Mouse (Mus musculus): ENCODE results near the gene Dusp28. TPM values are rescaled to one million over a fixed set of nuclear protein-coding genes. Genes with fewer than 3 reads are reported as not detected.
A peak's percentile ranks its signal among the peaks of the same experiment; 100 is the strongest.

Gene Dusp28
- polyA plus RNA-seq, 1 experiment from 2014 or later = 1.2 TPM

DNA sequence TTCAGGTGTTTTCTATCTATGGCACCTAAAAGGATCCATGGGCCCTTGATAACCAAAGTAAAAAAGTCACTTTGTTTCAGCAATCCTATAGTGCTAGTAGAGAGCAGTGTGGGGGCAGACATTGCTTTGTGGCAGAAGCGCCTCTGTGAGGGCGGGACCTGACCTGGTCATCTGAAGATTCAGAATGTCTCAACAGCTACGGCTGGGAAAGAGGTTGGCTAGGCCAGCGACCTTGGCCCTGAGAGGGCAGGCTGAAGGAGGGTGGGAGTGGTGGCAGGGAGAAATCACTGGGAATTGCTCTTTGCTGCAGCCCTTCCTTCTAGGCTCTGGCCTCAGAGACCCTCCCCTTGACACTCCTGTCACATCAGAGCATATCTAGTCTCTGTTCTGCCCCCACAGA is 7.5 kb downstream of the Dusp28 start:
- 93% methylated on average over 4 of the region's 4 CpGs for WGBS (ENCODE audit: missing documents)
- Histone ChIP-seq H3K4me3 (ENCODE audit: inconsistent target) (no peak overlapping the region), H3K79me2 (ENCODE audit: inconsistent target) (peaks cover 49% of the 10 kb centered on the region), H3K27ac (no peak overlapping the region), H3K36me3 (ENCODE audit: inconsistent target) (peaks cover 55% of the 10 kb centered on the region)

- Histone ChIP-seq H3K27ac (no peak overlapping the region), H3K4me3 (ENCODE audit: inconsistent target) (no peak overlapping the region), H3K79me2 (ENCODE audit: inconsistent target) (peaks cover 41% of the 10 kb centered on the region), H3K36me3 (ENCODE audit: inconsistent target) (peaks cover 59% of the 10 kb centered on the region)
- WGBS (ENCODE audit: missing documents) = 96% methylated on average over 11 of the region's 11 CpGs
Observed at GRCm38 (mm10) chr1:92914993-92915392, 8.2 kb downstream of the Dusp28 start.

DNA sequence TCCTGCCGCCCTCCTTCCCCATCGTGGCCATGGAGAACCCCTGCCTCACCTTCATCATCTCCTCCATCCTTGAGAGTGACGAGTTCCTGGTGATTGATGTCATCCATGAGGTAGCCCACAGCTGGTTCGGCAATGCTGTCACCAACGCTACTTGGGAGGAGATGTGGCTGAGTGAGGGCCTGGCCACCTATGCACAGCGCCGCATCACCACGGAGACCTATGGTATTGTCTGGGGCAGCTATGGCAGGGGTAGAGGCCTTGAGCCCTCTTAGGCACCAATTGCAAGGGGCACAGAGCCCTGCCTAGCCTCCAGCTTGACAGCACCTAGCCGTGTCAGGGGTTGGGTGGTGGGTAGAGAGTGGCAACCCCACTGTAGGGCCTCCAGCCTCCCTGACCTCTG is 9.9 kb downstream of the Dusp28 start:
- WGBS (ENCODE audit: missing documents) = 92% methylated on average over 9 of the region's 9 CpGs
- Histone ChIP-seq H3K27ac (no peak overlapping the region), H3K79me2 (ENCODE audit: inconsistent target) (peaks cover 31% of the 10 kb centered on the region), H3K36me3 (ENCODE audit: inconsistent target) (peaks cover 62% of the 10 kb centered on the region), H3K4me3 (ENCODE audit: inconsistent target) (no peak overlapping the region)

GRCm38 (mm10) chr1:92919151-92919550 is 12.4 kb downstream of the Dusp28 start:
- H3K27ac ChIP-seq = no peak overlapping the region
- H3K4me3 ChIP-seq (ENCODE audit: inconsistent target) = no peak overlapping the region
- WGBS (ENCODE audit: missing documents) = 97% methylated on average over 9 of the region's 11 CpGs
- H3K79me2 ChIP-seq (ENCODE audit: inconsistent target) = peaks cover 7% of the 10 kb centered on the region; the same call in 1 of the 2 replicates
- peaks cover 58% of the 10 kb centered on the region for H3K36me3 ChIP-seq (ENCODE audit: inconsistent target)

- H3K27ac ChIP-seq = no peak overlapping the region
- H3K4me3 ChIP-seq (ENCODE audit: inconsistent target) = no peak overlapping the region
- H3K79me2 ChIP-seq (ENCODE audit: inconsistent target) = peaks cover under 1% of the 10 kb centered on the region; the same call in 1 of the 2 replicates
- peaks cover 52% of the 10 kb centered on the region for H3K36me3 ChIP-seq (ENCODE audit: inconsistent target)
- WGBS (ENCODE audit: missing documents) = 75% methylated on average over 11 of the region's 12 CpGs
Observed at GRCm38 (mm10) chr1:92919775-92920174, 13.0 kb downstream of the Dusp28 start.

DNA sequence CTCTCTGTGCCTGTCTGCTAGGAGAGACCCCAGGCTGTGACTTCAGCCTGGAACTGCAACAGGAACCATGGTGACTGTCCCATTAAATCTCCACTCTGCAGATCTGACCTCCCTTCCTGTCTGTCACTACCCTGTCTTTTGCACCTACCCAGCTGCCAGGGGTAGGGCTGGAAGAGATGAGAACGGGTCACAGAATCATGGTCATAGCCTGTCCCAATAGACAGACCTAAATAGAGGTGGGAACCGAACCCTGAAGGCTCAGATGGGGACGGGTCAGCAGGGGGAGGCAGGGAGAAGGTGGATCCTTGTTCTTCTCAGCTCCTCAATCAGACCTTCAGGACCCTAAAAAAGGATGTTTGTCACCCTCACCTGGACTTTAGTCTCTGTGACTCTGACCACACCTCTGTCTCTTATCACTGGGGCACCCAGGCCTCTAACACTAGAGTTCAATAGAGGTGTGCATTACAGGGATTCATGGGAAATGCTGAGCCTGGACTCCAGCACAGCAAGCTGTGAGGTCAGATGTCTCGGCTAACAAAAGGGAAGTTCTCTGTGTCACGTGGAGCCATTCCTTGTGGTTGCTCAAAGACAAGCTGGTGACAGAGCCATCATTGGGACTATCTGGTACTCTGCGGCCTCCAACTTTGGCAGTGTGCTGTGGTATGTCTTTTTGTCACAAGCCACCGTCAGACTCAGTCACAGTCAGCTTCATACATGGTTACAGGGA is 13.9 kb downstream of the Dusp28 start:
- WGBS (ENCODE audit: missing documents) = 40% methylated on average over 7 of the region's 7 CpGs
- Histone ChIP-seq H3K4me3 (ENCODE audit: inconsistent target) (no peak overlapping the region), H3K36me3 (ENCODE audit: inconsistent target) (peaks cover 43% of the 10 kb centered on the region), H3K79me2 (ENCODE audit: inconsistent target) (no peaks in the 10 kb centered on the region), H3K27ac (peak overlapping the region; percentile 34)

- no peaks in the 10 kb centered on the region for H3K79me2 ChIP-seq (ENCODE audit: inconsistent target)
- 88% methylated on average over 4 of the region's 4 CpGs for WGBS (ENCODE audit: missing documents)
Observed at GRCm38 (mm10) chr1:92921496-92921895, 14.7 kb downstream of the Dusp28 start.

DNA sequence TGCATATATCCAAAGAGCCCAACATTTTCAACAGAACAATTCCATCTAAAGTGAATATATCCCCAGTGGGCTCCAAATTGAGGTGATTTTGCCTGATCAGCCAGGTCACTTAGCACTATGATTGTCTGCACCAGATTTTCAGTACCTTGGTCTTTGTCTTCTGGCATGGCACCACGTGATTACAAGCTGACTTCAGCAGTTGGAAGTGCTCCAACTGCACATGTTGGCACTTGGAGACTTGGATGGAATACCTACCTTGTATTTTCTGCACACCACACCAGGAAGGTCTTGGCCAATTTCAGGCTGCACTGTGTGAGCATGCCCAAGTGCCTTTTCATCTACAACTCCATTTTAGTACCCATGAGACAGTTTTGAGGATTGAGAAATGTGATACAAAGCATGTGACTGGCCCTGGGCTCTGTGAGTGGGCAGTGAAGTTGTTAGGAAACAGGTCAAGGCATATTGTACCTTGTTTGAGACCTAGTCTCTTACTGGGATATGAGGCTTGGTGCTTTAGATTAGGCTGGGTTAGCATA is 23.5 kb downstream of the Dusp28 start:
- no peaks in the 10 kb centered on the region for H3K36me3 ChIP-seq (ENCODE audit: inconsistent target)
- H3K27ac ChIP-seq = no peak overlapping the region
- peaks cover 4% of the 10 kb centered on the region; the same call in 1 of the 2 replicates for H3K79me2 ChIP-seq (ENCODE audit: inconsistent target)
- no peak overlapping the region for H3K4me3 ChIP-seq (ENCODE audit: inconsistent target)
- 38% methylated on average over 1 of the region's 1 CpGs for WGBS (ENCODE audit: missing documents)

More at GRCm38 (mm10) chr1:92921496-92921895, 14.7 kb downstream of the Dusp28 start:
- Histone ChIP-seq H3K27ac (peak overlapping the region; percentile 34), H3K36me3 (ENCODE audit: inconsistent target) (peaks cover 34% of the 10 kb centered on the region), H3K4me3 (ENCODE audit: inconsistent target) (no peak overlapping the region)

- H3K36me3 ChIP-seq (ENCODE audit: inconsistent target) = no peaks in the 10 kb centered on the region
- peak overlapping the region; percentile 93 for H3K27ac ChIP-seq
- peaks cover 23% of the 10 kb centered on the region; the same call in 1 of the 2 replicates for H3K79me2 ChIP-seq (ENCODE audit: inconsistent target)
- H3K4me3 ChIP-seq (ENCODE audit: inconsistent target) = peak overlapping the region; percentile 65
- 27% methylated on average over 2 of the region's 4 CpGs for WGBS (ENCODE audit: missing documents)
Observed at GRCm38 (mm10) chr1:92933611-92934010, 26.8 kb downstream of the Dusp28 start.

DNA sequence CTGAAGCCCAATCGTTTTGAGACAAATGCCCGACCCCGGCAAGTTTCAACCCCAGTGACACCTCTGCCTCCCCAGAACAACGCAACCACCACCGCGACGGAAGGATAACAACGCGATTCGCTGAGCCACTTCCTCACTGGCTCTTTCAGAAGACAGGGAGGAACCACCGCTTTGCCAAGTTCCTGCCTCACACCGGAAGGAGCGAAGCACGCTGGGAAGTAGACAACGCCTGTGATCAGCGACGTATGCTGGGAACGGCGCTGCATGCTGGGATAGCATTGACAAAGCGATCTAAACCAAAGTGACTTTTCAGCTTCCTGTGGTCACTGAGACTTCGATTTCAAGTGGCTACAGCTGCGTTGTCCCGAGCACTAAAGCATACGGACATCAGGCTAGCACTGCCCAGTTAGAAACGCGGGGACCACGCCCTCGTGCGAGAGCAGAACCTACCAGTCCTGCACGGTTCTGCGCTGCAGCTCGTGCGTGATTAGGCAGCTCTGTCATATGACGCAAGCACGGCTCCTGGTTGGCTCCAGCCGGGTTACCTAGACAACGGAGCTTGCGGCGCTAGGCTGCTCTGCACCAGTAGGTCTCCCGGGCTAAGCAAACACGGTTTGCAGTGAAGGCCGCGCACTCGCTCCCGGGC is 27.5 kb downstream of the Dusp28 start, which contains the start of gene Capn10:
Capn10 (plus strand) TSS at position 195 of the 646 bp plus-strand sequence.
- Histone ChIP-seq H3K36me3 (ENCODE audit: inconsistent target) (peaks cover 5% of the 10 kb centered on the region; the same call in 1 of the 2 replicates), H3K4me3 (ENCODE audit: inconsistent target) (peak within 1 kb of the TSS; percentile 65), H3K27ac (peak within 1 kb of the TSS; percentile 93), H3K79me2 (ENCODE audit: inconsistent target) (peaks cover 23% of the 10 kb centered on the region; the same call in 1 of the 2 replicates)
- under 1% methylated on average over 45 of the region's 45 CpGs for WGBS (ENCODE audit: missing documents)

- peak overlapping the region; percentile 13; the same call in 1 of the 2 replicates for H3K27ac ChIP-seq
- H3K79me2 ChIP-seq (ENCODE audit: inconsistent target) = peaks cover 23% of the 10 kb centered on the region; the same call in 1 of the 2 replicates
- WGBS (ENCODE audit: missing documents) = 14% methylated on average over 10 of the region's 10 CpGs
- peaks cover 15% of the 10 kb centered on the region for H3K36me3 ChIP-seq (ENCODE audit: inconsistent target)
- peak overlapping the region; percentile 65 for H3K4me3 ChIP-seq (ENCODE audit: inconsistent target)
Observed at GRCm38 (mm10) chr1:92935054-92935962, 28.5 kb downstream of the Dusp28 start.

GRCm38 (mm10) chr1:92935977-92936376 is 29.2 kb downstream of the Dusp28 start:
- no peak overlapping the region for H3K27ac ChIP-seq
- WGBS (ENCODE audit: missing documents) = 51% methylated on average over 2 of the region's 2 CpGs
- peak overlapping the region; percentile 65; the same call in 1 of the 2 replicates for H3K4me3 ChIP-seq (ENCODE audit: inconsistent target)
- H3K79me2 ChIP-seq (ENCODE audit: inconsistent target) = peaks cover 23% of the 10 kb centered on the region; the same call in 1 of the 2 replicates
- peaks cover 20% of the 10 kb centered on the region for H3K36me3 ChIP-seq (ENCODE audit: inconsistent target)

DNA sequence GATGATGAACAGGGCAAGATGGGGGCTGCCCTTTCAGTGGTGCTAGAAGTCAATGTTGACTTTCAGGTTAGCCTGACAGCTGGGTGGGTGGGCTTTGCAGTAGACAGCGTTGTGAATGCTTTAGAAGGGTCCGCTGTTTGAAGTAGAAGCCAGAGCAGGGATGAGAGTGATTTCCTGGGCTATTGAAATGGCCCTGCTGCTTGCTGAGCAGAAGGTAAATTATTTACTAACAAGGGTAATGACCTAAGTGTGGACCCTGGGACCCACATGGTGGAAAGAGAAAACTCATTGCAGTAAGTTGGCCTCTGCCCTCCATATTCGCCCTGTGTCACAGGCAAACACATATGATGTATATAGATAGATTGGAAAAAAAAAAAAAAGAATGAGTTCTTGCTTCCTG is 29.7 kb downstream of the Dusp28 start:
- H3K4me3 ChIP-seq (ENCODE audit: inconsistent target) = no peak overlapping the region
- H3K36me3 ChIP-seq (ENCODE audit: inconsistent target) = peaks cover 22% of the 10 kb centered on the region
- WGBS (ENCODE audit: missing documents) = 89% methylated on average over 2 of the region's 3 CpGs
- peaks cover 23% of the 10 kb centered on the region; the same call in 1 of the 2 replicates for H3K79me2 ChIP-seq (ENCODE audit: inconsistent target)
- H3K27ac ChIP-seq = no peak overlapping the region

DNA sequence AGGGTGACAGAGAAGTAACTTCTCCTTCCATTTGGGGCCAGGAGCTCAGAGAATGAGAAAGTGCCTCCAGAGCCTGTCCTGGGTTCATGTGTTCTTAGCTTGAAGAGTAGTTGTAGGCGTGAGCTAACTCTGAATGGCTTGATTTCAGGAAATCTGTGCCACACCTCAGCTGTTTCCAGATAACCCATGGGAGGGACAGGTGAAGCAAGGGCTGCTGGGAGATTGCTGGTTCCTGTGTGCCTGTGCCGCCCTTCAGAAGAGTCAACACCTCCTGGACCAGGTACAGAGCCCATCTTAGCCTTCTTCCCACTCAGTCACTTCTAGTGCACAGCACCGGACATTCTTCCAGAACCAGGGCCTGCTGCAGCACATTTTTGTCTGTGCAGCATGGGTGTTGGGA is 31.0 kb downstream of the Dusp28 start:
- peaks cover 32% of the 10 kb centered on the region for H3K36me3 ChIP-seq (ENCODE audit: inconsistent target)
- H3K79me2 ChIP-seq (ENCODE audit: inconsistent target) = peaks cover 23% of the 10 kb centered on the region; the same call in 1 of the 2 replicates
- WGBS (ENCODE audit: missing documents) = 95% methylated on average over 3 of the region's 3 CpGs
- H3K27ac ChIP-seq = no peak overlapping the region
- H3K4me3 ChIP-seq (ENCODE audit: inconsistent target) = no peak overlapping the region
